Mouse (Mus musculus) embryonic fibroblast, embryonic 13.5 days (primary cell): ENCODE data around the gene Sh3bp4. TPM values are rescaled to one million over a fixed set of nuclear protein-coding genes. Genes with fewer than 3 reads are reported as not detected.

ENCODE experiments used
- H3K27ac ChIP-seq: 2 replicates; pipeline ENCODE4 v1.5.1; 2012; ENCODE audit warnings: low read length, control low read depth, inconsistent platforms; ENCODE audit not compliant: insufficient read depth
- H3K4me1 ChIP-seq: 2 replicates; pipeline ENCODE4 v1.6.1; 2011; ENCODE audit warnings: low read length; ENCODE audit not compliant: control insufficient read depth, insufficient read depth
- H3K4me3 ChIP-seq: 2 replicates; pipeline ENCODE4 v1.5.1; 2011; ENCODE audit warnings: mild to moderate bottlenecking, control low read depth, low read length; ENCODE audit not compliant: insufficient read depth
- CTCF ChIP-seq: IDR thresholded peaks from 2 replicates; pipeline ENCODE4 v1.5.1; 2011; ENCODE audit warnings: mild to moderate bottlenecking, control low read depth, low read length, moderate library complexity, borderline replicate concordance; ENCODE audit not compliant: insufficient read depth
- POLR2A ChIP-seq: IDR thresholded peaks from 2 replicates; pipeline ENCODE4 v1.6.1; 2011; ENCODE audit warnings: low read depth, mild to moderate bottlenecking, control low read depth, low read length, moderate library complexity
- polyA plus RNA-seq: library from polyadenylated mRNA; stranded (reverse); fragments of >200 nt; gene quantifications from 2 replicates; pipeline ENCODE4 v1.2.4, GENCODE M21; 2011; ENCODE audit warnings: low read depth; ENCODE audit not compliant: missing spikeins, insufficient read length

Sh3bp4 gene
- polyA plus RNA-seq, 1 experiment = 19.8 TPM

DNA sequence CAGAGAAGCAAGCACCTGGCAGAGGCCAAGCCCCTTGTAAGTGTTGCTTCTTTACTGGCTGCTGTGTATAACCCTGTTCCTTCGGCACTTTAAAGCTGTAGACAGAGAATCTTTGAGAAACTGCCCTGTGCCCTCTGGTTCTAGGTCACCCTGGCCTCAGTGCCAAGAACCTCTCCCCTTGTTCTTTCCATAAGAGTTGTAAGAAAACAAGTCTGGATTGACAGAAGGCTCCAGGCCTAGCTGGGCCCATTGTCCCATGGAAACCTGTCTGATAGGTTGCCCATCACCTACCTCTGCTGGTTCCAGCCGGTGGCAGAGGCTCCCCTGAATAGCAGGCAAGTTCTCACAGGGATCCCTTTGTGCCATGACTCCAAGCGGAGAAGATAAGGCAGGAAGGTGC is 47.9 kb downstream of the Sh3bp4 start:
- no peak for TF ChIP-seq CTCF
- TF ChIP-seq POLR2A = no peak
- Histone ChIP-seq H3K27ac (no peak overlapping the region), H3K4me1 (peaks cover 18% of the 10 kb centered on the region), H3K4me3 (no peak overlapping the region)

DNA sequence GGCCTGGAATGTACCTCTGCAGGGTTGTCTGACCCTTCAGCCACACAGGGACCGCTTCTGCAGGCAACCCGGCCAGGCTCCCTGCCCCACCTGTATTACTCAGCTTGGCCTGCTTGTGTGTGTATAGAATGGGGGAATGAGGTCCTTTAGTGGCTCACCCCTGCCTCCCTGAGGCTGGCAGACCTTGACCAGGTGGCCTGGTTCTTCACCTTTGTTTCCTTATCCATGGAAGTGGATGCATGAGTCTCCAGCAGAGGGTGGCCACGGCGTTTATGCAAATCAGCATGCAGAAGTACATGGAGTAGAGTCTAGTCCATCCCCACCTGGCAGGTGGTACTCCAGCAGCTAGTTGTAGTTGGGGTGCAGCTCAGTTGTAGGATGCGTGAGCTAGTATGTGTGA is 48.6 kb downstream of the Sh3bp4 start:
- no peak overlapping the region for H3K4me3 ChIP-seq
- TF ChIP-seq CTCF = no peak
- TF ChIP-seq POLR2A = no peak
- no peak overlapping the region for H3K27ac ChIP-seq
- H3K4me1 ChIP-seq = peaks cover 25% of the 10 kb centered on the region

DNA sequence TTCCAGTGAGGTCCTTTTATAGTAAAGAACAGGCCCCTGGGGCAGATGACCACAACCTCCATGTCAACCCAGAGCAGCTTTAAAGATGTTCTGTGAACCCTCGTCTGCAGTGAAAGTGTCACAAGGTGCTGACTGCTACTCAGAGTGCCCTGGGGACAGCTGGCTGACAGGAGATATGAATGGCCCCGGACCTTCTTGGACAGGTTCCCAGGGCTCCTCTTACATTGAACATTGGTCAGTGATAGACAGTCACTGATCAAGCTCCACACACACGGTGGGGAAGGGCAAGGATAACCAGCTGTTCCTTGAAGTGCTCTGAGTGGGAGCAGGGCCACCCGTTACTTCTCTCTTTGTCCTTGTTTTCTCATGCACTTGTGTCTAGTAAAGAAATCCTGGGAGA is 50.1 kb downstream of the Sh3bp4 start:
- H3K4me1 ChIP-seq = peaks cover 35% of the 10 kb centered on the region

DNA sequence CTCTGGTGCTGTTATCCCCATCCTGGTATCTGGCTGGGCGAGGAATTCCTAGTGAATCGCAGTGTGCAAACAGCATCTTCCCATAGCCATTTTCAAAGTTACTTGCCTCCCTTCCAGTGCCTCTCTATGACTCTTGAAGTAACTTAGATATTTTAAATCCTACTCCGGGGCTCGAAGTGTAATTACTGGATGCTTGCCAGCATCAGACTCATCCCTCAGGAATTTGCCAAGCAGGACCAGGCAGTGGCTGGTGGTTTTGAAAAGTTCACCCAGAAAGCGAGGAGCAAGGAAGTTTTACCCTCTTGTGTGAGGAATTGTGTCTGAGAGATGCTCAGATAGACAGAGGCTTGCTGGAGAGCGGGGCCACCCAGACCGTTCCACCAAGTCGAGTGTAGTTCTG is 51.3 kb downstream of the Sh3bp4 start:
- Histone ChIP-seq H3K27ac (peak overlapping the region; percentile 73), H3K4me3 (no peak overlapping the region), H3K4me1 (peaks cover 35% of the 10 kb centered on the region)
- TF ChIP-seq POLR2A (no peak), CTCF (no peak)

More for the DNA sequence above, 50.1 kb downstream of the Sh3bp4 start:
- TF ChIP-seq POLR2A = no peak
- TF ChIP-seq CTCF = no peak
- no peak overlapping the region for H3K4me3 ChIP-seq
- H3K27ac ChIP-seq = no peak overlapping the region

DNA sequence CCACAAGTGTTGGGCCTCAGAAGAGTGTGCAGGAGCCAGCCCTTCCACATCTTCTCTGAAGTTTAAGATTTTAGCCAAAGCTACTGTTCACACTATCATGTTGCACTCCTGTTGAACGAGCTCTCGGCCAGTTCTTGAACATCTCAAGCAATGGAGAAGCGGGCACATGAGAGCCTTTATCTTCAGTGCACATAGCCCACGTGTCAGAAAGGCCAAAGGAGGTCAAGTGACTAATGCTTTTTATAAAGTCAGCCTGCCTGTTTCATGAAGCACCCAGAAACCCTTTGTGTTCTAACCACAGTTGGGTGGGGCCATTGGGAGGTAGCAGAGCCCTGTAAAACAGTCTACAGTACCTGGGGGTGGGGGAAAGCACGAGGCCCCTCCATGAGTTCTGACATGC is 52.2 kb downstream of the Sh3bp4 start:
- TF ChIP-seq CTCF (no peak), POLR2A (no peak)
- Histone ChIP-seq H3K27ac (peak overlapping the region; percentile 73), H3K4me3 (no peak overlapping the region), H3K4me1 (peaks cover 35% of the 10 kb centered on the region)

DNA sequence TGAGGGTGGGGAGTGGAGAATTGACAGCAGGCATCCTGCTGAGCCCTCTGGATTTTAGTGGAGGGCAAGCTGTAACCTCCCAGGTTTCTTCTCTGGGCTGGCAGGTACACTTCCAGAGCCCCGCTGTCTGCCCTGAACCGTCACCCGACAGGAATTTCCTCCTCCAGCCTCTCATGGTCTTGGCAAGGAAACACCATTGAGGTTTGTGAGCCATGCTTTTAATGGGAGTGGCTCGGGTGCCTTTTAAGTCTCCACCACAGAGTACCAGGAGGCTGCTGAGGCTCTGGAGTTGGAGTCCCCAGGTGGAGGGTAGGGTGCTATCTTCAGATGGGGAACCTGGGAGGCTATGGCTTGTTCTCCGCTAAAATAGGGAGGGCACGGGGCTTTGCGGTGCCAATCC is 53.9 kb downstream of the Sh3bp4 start:
- Histone ChIP-seq H3K4me1 (peaks cover 39% of the 10 kb centered on the region), H3K27ac (peak overlapping the region; percentile 84)
- TF ChIP-seq CTCF = no peak
- no peak for TF ChIP-seq POLR2A

DNA sequence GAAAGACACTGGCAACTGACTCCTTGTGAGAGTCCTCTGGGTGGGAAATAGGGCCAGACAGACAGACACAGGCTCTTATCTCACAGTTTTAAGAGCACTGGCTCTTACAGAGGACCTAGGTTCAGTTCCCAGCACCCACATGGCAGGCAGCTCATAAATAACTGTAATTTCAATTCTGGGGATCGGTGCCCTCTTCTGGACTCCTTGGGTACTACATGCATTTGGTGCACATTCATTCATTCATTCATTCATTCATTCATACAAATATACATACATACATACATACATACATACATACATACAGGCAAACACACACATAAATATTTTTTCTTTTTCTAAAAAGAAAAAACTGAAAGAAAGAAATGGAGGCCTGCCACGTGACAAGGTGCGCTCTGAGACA is 56.9 kb downstream of the Sh3bp4 start:
- TF ChIP-seq CTCF (no peak), POLR2A (no peak)
- peaks cover 26% of the 10 kb centered on the region for H3K4me1 ChIP-seq
- H3K4me3 ChIP-seq = no peak overlapping the region
- H3K27ac ChIP-seq = no peak overlapping the region

More for the DNA sequence above, 53.9 kb downstream of the Sh3bp4 start:
- no peak overlapping the region for H3K4me3 ChIP-seq

DNA sequence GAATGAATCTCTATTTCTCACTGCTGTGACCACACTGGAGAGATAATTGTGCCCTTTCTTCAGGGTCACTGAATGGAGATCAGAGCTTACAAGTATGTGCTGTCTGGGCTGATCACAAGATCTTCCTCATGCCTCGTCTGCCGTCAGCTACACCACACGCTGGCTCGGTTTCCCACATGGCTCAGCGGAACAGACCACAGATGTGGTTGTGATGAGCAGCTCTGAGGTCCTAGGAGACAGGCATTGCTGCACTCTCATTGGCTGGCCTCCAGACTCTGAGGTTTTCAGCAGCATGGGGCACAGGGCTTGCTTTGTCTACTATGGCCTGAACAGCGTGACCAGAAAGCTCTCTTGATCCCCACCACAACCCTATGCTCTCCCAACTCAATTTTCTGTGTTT is 60.2 kb downstream of the Sh3bp4 start:
- no peak overlapping the region for H3K4me3 ChIP-seq
- no peak for TF ChIP-seq CTCF
- no peak for TF ChIP-seq POLR2A

DNA sequence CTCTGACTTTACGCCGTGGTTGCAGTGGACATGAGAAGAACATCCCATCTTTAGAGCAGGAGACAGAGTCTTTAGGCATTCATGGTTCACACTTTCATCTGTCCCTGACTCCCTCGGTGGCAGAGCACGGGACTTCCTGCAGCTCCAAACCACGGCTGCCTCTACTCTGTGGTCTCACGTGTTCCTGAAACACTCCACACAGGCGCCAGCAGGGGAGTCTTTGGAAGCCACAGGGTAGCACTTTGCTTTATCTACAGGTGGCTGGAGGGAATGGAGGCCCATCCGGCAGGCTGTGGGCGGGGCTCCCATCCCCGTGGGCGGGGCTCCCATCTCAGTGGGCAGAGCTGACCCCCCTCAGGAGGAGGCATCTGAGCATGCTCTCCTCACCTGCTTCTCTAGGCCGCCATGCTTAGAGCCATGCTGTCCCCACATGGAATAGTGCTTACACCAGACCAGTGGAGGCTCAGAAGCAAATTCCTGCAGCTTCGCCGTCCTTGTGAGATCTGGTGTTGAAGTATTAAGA is 60.9 kb downstream of the Sh3bp4 start:
- Histone ChIP-seq H3K4me1 (peaks cover 10% of the 10 kb centered on the region), H3K27ac (no peak overlapping the region), H3K4me3 (no peak overlapping the region)
- TF ChIP-seq POLR2A (no peak), CTCF (no peak)

More for the DNA sequence above, 60.2 kb downstream of the Sh3bp4 start:
- H3K4me1 ChIP-seq = peaks cover 10% of the 10 kb centered on the region
- H3K27ac ChIP-seq = no peak overlapping the region

DNA sequence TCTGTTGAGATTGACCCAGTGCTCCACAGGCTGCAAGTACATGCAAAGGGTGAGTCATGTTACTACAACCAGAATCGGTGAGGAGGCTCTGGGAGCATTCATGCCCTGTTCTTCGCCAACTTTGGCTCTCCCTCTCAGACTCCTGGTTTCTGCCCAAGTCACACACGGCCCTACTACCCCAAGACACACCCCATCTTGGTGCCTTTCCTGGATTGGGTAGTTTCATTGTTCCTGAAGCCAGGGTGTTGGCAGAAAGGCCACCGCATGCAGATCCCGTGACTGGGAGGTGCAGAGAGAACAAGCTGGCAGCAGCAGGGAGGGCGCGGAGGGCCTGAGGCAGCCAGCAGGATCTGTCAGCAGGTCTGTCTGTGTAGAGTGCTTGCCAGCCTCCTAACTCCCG is 61.5 kb downstream of the Sh3bp4 start:
- TF ChIP-seq CTCF = no peak
- no peak for TF ChIP-seq POLR2A
- no peak overlapping the region for H3K27ac ChIP-seq
- peaks cover 10% of the 10 kb centered on the region for H3K4me1 ChIP-seq
- no peak overlapping the region for H3K4me3 ChIP-seq

DNA sequence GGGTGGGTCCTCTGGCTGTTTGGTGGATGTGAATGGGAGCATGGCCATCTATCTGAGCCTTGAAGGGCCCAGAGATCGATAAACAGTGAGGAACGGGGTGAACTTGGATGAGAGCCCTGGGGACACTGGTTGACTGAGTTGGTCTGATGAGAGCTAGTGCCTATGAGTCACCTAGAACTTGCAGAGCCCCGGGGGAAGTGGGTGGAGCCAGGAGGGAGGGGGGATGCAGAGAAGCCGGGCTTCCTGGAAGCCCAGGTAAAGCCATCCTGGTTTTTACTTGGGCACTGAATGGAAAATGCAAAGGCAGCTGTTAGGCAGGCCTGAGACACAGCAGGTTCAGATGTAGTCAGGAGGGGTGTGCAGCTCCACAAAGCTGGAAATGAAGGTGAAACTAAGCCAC is 63.1 kb downstream of the Sh3bp4 start:
- H3K4me3 ChIP-seq = no peak overlapping the region
- TF ChIP-seq POLR2A (no peak), CTCF (no peak)
- no peak overlapping the region for H3K27ac ChIP-seq
- peaks cover 10% of the 10 kb centered on the region for H3K4me1 ChIP-seq
